Mouse (Mus musculus) neural tube, embryonic 10.5 days (tissue): Measurements from ENCODE around the gene Bhmt.
"Not testable (repeated sequence)": the region's sequence is repeated elsewhere in the genome, so short reads cannot be mapped to it uniquely, and the experiment has no call there.

Experiments
- DNase-seq: peaks from one replicate; pipeline ENCODE4 v3.0.0-alpha.2; 2017; ENCODE audit warnings: low spot score; ENCODE audit errors: extremely low spot score

Bhmt gene

GRCm38 (mm10) chr13:93608476-93608875 is 29.3 kb downstream of the Bhmt start:
- DNase-seq: no peak

GRCm38 (mm10) chr13:93607701-93608100 is 30.1 kb downstream of the Bhmt start:
- no peak for DNase-seq

- no peak for DNase-seq
Measured at GRCm38 (mm10) chr13:93606868-93607578, 30.7 kb downstream of the Bhmt start.

GRCm38 (mm10) chr13:93604698-93605097 is 33.1 kb downstream of the Bhmt start:
- no peak for DNase-seq

- no peak for DNase-seq
Measured at GRCm38 (mm10) chr13:93601527-93601926, 36.2 kb downstream of the Bhmt start.

GRCm38 (mm10) chr13:93593040-93593699 is 44.6 kb downstream of the Bhmt start:
- DNase-seq: no peak

GRCm38 (mm10) chr13:93582526-93582925 is 55.2 kb downstream of the Bhmt start:
- DNase-seq: not testable (repeated sequence)

- DNase-seq: no peak
Measured at GRCm38 (mm10) chr13:93580431-93580830, 57.3 kb downstream of the Bhmt start.

GRCm38 (mm10) chr13:93569676-93570075 is 68.1 kb downstream of the Bhmt start:
- no peak for DNase-seq
